Mouse (Mus musculus) bone marrow macrophage, adult 2 months (primary cell): ENCODE measurements around the gene Cfap100.

Experiments
- CTCF ChIP-seq: IDR thresholded peaks from 2 replicates; pipeline ENCODE4 v1.5.1; 2012; ENCODE audit warnings: low read depth, mild to moderate bottlenecking, low read length, moderate library complexity
- POLR2A ChIP-seq: IDR thresholded peaks from 2 replicates; pipeline ENCODE4 v1.6.1; 2012; ENCODE audit warnings: mild to moderate bottlenecking, low read depth, low read length, borderline replicate concordance

GRCm38 (mm10) chr6:90428380-90428974, at the start of gene Cfap100:
- TF ChIP-seq CTCF (peak; percentile 40; the same call in 1 of the 2 replicates), POLR2A (no peak)
